Mouse (Mus musculus) lung, adult 10 weeks (tissue): ENCODE results near the gene Tlr13. TPM values are rescaled to one million over a fixed set of nuclear protein-coding genes. Genes with fewer than 3 reads are reported as not detected.

Experiments used
- polyA plus RNA-seq: library from polyadenylated mRNA; stranded (reverse); fragments of 350-450 nt; fragmentation: Illumina TruSeq; extraction: RNeasy Lipid Tissue Mini Kit (QIAGEN cat#74804); gene quantifications from one replicate; pipeline ENCODE4 v1.2.3, GENCODE M21; 2014; ENCODE audit warnings: low read depth, low replicate concordance; ENCODE audit not compliant: insufficient read depth

The Tlr13 gene
- polyA plus RNA-seq = 2.4 TPM

GRCm38 (mm10) chrX:106142936-106143335, at the start of gene Tlr13:
Gene Tlr13, plus strand, starts transcription at chrX:106143204.

GRCm38 (mm10) chrX:106186713-106187649, 44.0 kb downstream of the Tlr13 start, which contains the start of gene Pgk1:
Gene Pgk1, plus strand, starts transcription at chrX:106187100.

Other genes with a start within 250 kb of the Tlr13 start
- gene Atrx, start 213.8 kb upstream of the Tlr13 start, polyA plus RNA-seq = 12.5 TPM
- 19.5 TPM for gene Magt1, start 131.3 kb upstream of the Tlr13 start, polyA plus RNA-seq
- 245 TPM for gene Cox7b, start 127.5 kb upstream of the Tlr13 start, polyA plus RNA-seq
- 2.5 TPM for gene Atp7a, start 115.9 kb upstream of the Tlr13 start, polyA plus RNA-seq
- gene Pgk1, start 43.9 kb downstream of the Tlr13 start, polyA plus RNA-seq = 114 TPM
- 13.6 TPM for gene Taf9b, start 78.0 kb downstream of the Tlr13 start, polyA plus RNA-seq
- gene Fnd3c2, start 112.2 kb downstream of the Tlr13 start, polyA plus RNA-seq = not detected